Mouse (Mus musculus) myocyte (in vitro differentiated cells): ENCODE results near the gene Tada2b. TPM values are rescaled to one million over a fixed set of nuclear protein-coding genes. Genes with fewer than 3 reads are reported as not detected.

ENCODE experiments used
- H3K27me3 ChIP-seq: one replicate; pipeline ENCODE4 v1.6.1; 2011; ENCODE audit not compliant: control insufficient read depth, insufficient read depth, insufficient read length
- H3K36me3 ChIP-seq: one replicate; pipeline ENCODE4 v1.6.1; 2011; ENCODE audit not compliant: control insufficient read depth, insufficient read depth
- H3K4me2 ChIP-seq: one replicate; pipeline ENCODE4 v1.6.1; 2011; ENCODE audit warnings: low read depth, control low read depth
- H3K4me3 ChIP-seq: one replicate; pipeline ENCODE4 v1.5.1; 2011; ENCODE audit warnings: mild to moderate bottlenecking, control low read depth, moderate library complexity
- H3K79me2 ChIP-seq: one replicate; pipeline ENCODE4 v1.6.1; 2011; ENCODE audit not compliant: control insufficient read depth, insufficient read depth
- H3ac ChIP-seq: one replicate; pipeline ENCODE4 v1.6.1; 2011; ENCODE audit not compliant: control insufficient read depth, insufficient read length
- CEBPB ChIP-seq: IDR thresholded peaks from 2 replicates; pipeline ENCODE4 v1.6.1; 2011; ENCODE audit warnings: mild to moderate bottlenecking, moderate library complexity; ENCODE audit not compliant: poor library complexity, insufficient read depth, severe bottlenecking
- E2F4 ChIP-seq: IDR thresholded peaks from one replicate; pipeline ENCODE4 v1.6.1; 2011; ENCODE audit warnings: mild to moderate bottlenecking, control low read depth, moderate library complexity; ENCODE audit not compliant: insufficient read depth
- MAX ChIP-seq: IDR thresholded peaks from one replicate; pipeline ENCODE4 v1.6.1; 2011; ENCODE audit warnings: low read depth, mild to moderate bottlenecking, control low read depth
- MYOD1 ChIP-seq, 3 experiments: IDR thresholded peaks; one replicate each; pipeline ENCODE4 v1.6.1; 2011; ENCODE audit warnings: control low read depth in 2 of 3, low read depth in 2 of 3, mild to moderate bottlenecking in 2 of 3, moderate library complexity in 1 of 3; ENCODE audit not compliant: insufficient read length in 2 of 3, control insufficient read depth in 1 of 3
- MYOG ChIP-seq, 3 experiments: IDR thresholded peaks; one replicate each; pipeline ENCODE4 v1.6.1; 2011; ENCODE audit warnings: control low read depth in 2 of 3, low read depth in 2 of 3, mild to moderate bottlenecking in 2 of 3; ENCODE audit not compliant: insufficient read length in 2 of 3, control insufficient read depth in 1 of 3, insufficient read depth in 1 of 3
- POLR2A ChIP-seq: IDR thresholded peaks from one replicate; pipeline ENCODE4 v1.6.1; 2011; ENCODE audit warnings: low read depth, mild to moderate bottlenecking, control low read depth, moderate library complexity; ENCODE audit not compliant: insufficient read length
- POLR2AphosphoS2 ChIP-seq: IDR thresholded peaks from one replicate; pipeline ENCODE4 v1.6.1; 2011; ENCODE audit warnings: low read depth, control low read depth; ENCODE audit not compliant: insufficient read length
- REST ChIP-seq: IDR thresholded peaks from one replicate; pipeline ENCODE4 v1.6.1; 2011; ENCODE audit warnings: mild to moderate bottlenecking, control low read depth, moderate library complexity; ENCODE audit not compliant: insufficient read depth, insufficient read length
- SRF ChIP-seq: IDR thresholded peaks from one replicate; pipeline ENCODE4 v1.6.1; 2011; ENCODE audit warnings: low read depth; ENCODE audit not compliant: control insufficient read depth, insufficient read length
- TCF12 ChIP-seq: IDR thresholded peaks from one replicate; pipeline ENCODE4 v1.6.1; 2011; ENCODE audit warnings: mild to moderate bottlenecking, control low read depth; ENCODE audit not compliant: poor library complexity, insufficient read depth, severe bottlenecking
- TCF3 ChIP-seq: IDR thresholded peaks from one replicate; pipeline ENCODE4 v1.6.1; 2011; ENCODE audit warnings: low read depth, control low read depth; ENCODE audit not compliant: insufficient read length
- USF1 ChIP-seq: IDR thresholded peaks from one replicate; pipeline ENCODE4 v1.6.1; 2011; ENCODE audit warnings: low read depth, mild to moderate bottlenecking, control low read depth, moderate library complexity
- polyA plus RNA-seq: library from polyadenylated mRNA; unstranded; fragments of >200 nt; fragmentation: generic; extraction: Trizol; gene quantifications from one replicate; pipeline ENCODE4 v1.2.1, GENCODE M21; 2012; ENCODE audit warnings: missing spikeins

Tada2b gene
- polyA plus RNA-seq, 1 experiment: 7.2 TPM

DNA sequence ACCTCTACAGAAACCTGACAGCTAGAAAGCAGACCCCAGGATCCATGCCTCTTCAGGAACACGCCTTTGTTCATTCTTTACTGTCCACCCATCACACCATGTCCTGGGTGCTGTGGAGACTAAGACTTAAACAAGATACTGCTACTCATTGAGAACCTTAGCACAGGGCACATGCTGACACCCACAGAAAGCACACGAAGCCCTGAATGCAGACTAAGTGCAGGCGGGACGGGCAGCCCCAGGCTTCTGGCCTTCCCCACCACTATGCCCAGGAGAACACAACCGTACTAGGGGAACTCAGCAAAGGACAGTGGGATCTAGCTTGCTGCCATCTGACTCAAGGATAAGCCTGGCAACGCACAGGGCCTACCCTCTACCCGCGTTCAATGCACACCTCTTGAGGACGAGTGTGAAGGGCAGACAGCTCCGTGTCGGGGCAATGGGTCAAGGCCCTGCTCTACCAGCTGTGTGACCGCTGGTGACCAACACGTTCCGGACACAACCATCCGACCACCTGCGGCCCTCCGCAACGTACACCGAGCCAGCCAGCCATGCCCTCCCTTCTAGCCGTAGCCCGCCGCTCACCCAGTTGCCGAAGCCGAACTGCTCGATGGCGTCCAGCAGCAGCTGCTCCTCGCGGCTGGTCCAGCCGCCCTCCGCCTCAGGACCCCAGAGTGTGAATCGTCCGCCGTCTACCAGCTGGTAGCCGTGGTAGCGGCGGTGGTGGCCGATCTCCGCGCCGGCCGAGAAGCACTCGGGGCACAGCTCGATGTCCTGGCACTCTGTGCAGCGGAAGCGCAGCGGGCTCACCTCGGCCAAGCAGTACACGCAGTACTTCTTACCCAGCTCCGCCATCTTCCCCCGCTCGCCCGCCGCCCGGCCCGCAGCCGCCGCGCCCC is 633 bp downstream of the Tada2b start:
- no peak for TF ChIP-seq TCF12
- peak in 2 of 3 experiments; percentile 22 to 32 for TF ChIP-seq MYOD1 (IDR thresholded peaks at IDR 0.05; ENCODE audit: control insufficient read depth in 1 of 3, insufficient read length in 2 of 3, low read depth in 2 of 3)
- peak in 2 of 3 experiments; percentile 41 to 59 for TF ChIP-seq MYOG (IDR thresholded peaks at IDR 0.05; ENCODE audit: control insufficient read depth in 1 of 3, insufficient read depth in 1 of 3, insufficient read length in 2 of 3, low read depth in 2 of 3)
- TF ChIP-seq POLR2A: no peak
- Histone ChIP-seq H3K36me3 (no peaks in the 10 kb centered on the region), H3K4me2 (peak overlapping the region; percentile 96), H3K4me3 (peak overlapping the region; percentile 76), H3K27me3 (no peaks in the 10 kb centered on the region), H3ac (peak overlapping the region; percentile 87), H3K79me2 (peaks cover 51% of the 10 kb centered on the region)

DNA sequence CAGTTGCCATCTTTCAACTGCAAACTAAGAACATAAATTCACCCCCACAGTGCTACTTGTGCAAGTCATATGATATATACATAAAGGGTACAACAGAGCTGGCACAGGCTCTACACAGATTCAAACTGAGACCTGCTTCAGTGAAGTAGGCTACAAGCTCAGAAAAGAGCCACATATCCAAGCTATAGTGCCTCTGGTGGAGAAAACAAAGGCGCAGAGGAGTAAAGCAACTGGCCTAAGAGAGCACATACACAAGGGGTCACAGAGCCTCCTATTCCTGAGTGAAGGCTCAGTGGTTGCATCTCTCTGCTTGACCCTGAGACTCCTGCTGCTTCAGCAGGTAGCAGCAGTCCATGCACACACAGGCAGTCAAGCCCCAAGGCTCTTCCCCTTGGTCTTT is 3.0 kb downstream of the Tada2b start:
- Histone ChIP-seq H3K4me3 (no peak overlapping the region), H3K36me3 (no peaks in the 10 kb centered on the region), H3K27me3 (no peaks in the 10 kb centered on the region), H3K79me2 (peaks cover 70% of the 10 kb centered on the region), H3K4me2 (no peak overlapping the region), H3ac (no peak overlapping the region)
- TF ChIP-seq SRF (no peak), MAX (no peak), TCF12 (no peak), E2F4 (no peak), USF1 (no peak), MYOD1 (IDR thresholded peaks at IDR 0.05; ENCODE audit: control insufficient read depth in 1 of 3, insufficient read length in 2 of 3, low read depth in 2 of 3) (no peak), POLR2A (no peak), CEBPB (no peak), REST (no peak), POLR2AphosphoS2 (no peak), MYOG (IDR thresholded peaks at IDR 0.05; ENCODE audit: control insufficient read depth in 1 of 3, insufficient read depth in 1 of 3, insufficient read length in 2 of 3, low read depth in 2 of 3) (no peak), TCF3 (no peak)

DNA sequence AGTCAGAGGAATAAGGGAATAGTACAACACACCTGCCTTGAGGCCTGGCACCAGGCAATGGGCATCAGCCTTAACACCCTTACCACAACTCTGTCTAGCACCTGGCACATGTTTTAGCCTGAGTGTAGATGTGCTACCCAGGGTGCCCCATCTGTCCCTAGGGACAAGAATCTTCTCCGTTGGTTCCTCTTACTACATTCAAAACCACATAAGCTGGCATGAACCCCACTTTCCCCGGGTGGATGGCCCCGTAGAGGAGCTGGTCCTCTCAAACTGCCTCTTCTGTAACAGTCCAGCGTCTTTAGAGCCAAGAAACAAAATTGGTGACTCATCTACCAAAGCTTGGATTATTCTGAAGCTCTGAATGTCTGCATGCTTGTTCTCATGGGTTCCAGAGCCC is 3.7 kb downstream of the Tada2b start:
- peak overlapping the region; percentile 4 for H3K4me2 ChIP-seq
- no peaks in the 10 kb centered on the region for H3K36me3 ChIP-seq
- no peak overlapping the region for H3K4me3 ChIP-seq
- H3K79me2 ChIP-seq: peaks cover 70% of the 10 kb centered on the region
- H3ac ChIP-seq: no peak overlapping the region
- TF ChIP-seq SRF (no peak), MYOG (IDR thresholded peaks at IDR 0.05; ENCODE audit: control insufficient read depth in 1 of 3, insufficient read depth in 1 of 3, insufficient read length in 2 of 3, low read depth in 2 of 3) (no peak), MYOD1 (IDR thresholded peaks at IDR 0.05; ENCODE audit: control insufficient read depth in 1 of 3, insufficient read length in 2 of 3, low read depth in 2 of 3) (no peak), E2F4 (no peak), POLR2A (no peak)
- H3K27me3 ChIP-seq: no peaks in the 10 kb centered on the region

DNA sequence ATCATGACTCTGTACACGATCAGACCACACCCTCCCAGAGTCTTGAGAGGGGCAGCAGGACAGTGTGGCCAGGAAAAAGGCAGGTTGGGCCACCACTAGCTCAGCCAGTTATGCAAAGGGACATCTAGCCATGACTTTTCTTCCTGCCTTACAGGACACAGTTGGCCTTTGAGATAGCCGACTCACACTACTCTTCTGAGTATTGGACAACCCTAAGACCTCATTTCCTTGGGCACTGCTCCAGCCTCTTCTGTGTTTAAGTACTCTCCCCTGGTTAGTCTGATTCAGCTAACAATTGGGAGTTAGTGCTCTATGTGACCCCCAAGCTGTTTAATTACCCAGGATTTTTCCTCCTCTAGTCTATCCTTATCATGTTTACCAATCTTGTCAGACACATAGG is 4.3 kb downstream of the Tada2b start:
- no peak for TF ChIP-seq TCF12
- no peak for TF ChIP-seq MYOG (IDR thresholded peaks at IDR 0.05; ENCODE audit: control insufficient read depth in 1 of 3, insufficient read depth in 1 of 3, insufficient read length in 2 of 3, low read depth in 2 of 3)
- TF ChIP-seq E2F4: no peak
- no peak for TF ChIP-seq POLR2A
- no peak for TF ChIP-seq USF1
- TF ChIP-seq SRF: no peak
- no peak for TF ChIP-seq CEBPB
- no peak for TF ChIP-seq TCF3
- TF ChIP-seq MYOD1 (IDR thresholded peaks at IDR 0.05; ENCODE audit: control insufficient read depth in 1 of 3, insufficient read length in 2 of 3, low read depth in 2 of 3): no peak
- no peak for TF ChIP-seq MAX
- TF ChIP-seq REST: no peak
- no peak for TF ChIP-seq POLR2AphosphoS2
- Histone ChIP-seq H3K27me3 (no peaks in the 10 kb centered on the region), H3ac (no peak overlapping the region), H3K36me3 (no peaks in the 10 kb centered on the region), H3K4me2 (no peak overlapping the region), H3K79me2 (peaks cover 70% of the 10 kb centered on the region), H3K4me3 (no peak overlapping the region)
